Mouse (Mus musculus) ES-E14 (cell line): ENCODE results near the gene Twist1. TPM values are rescaled to one million over a fixed set of nuclear protein-coding genes. Genes with fewer than 3 reads are reported as not detected.

Experiments used
- DNase-seq: peaks from one replicate; pipeline ENCODE4 v3.0.0-alpha.2; 2013; ENCODE audit warnings: low read depth, low spot score
- H3K27ac ChIP-seq: 2 replicates; pipeline ENCODE4 v1.5.1; 2012; ENCODE audit warnings: low read depth, mild to moderate bottlenecking, low read length, moderate library complexity, mixed read lengths; ENCODE audit not compliant: poor library complexity, insufficient read depth, severe bottlenecking
- H3K36me3 ChIP-seq: 2 replicates; pipeline ENCODE4 v1.6.1; 2012; ENCODE audit warnings: mild to moderate bottlenecking, low read length, moderate library complexity, mixed read lengths; ENCODE audit not compliant: control insufficient read depth, poor library complexity, insufficient read depth, severe bottlenecking
- H3K4me1 ChIP-seq, 2 experiments: fragments of 150-350 bp in 1 of 2; sonication (generic) in 1 of 2; 2 replicates each; pipeline ENCODE4 v1.6.1; 2012; ENCODE audit warnings: low read length in 2 of 2, mild to moderate bottlenecking in 1 of 2, mixed read lengths in 1 of 2; ENCODE audit not compliant: control insufficient read depth in 2 of 2, insufficient read depth in 2 of 2, poor library complexity in 1 of 2
- H3K4me3 ChIP-seq, 2 experiments: fragments of 150-350 bp in 1 of 2; sonication (generic) in 1 of 2; 2 replicates each; pipeline ENCODE4 v1.5.1; 2012; ENCODE audit warnings: low read length in 2 of 2, low read depth in 1 of 2, mild to moderate bottlenecking in 1 of 2, mixed read lengths in 1 of 2; ENCODE audit not compliant: insufficient read depth in 1 of 2, poor library complexity in 1 of 2, severe bottlenecking in 1 of 2
- H3K9ac ChIP-seq: 2 replicates; pipeline ENCODE4 v1.6.1; 2012; ENCODE audit warnings: low read depth, mild to moderate bottlenecking, low read length, mixed read lengths; ENCODE audit not compliant: poor library complexity, insufficient read depth, severe bottlenecking
- H3K9me3 ChIP-seq: fragments of 150-350 bp; sonication (generic); 2 replicates; pipeline ENCODE4 v1.6.1; 2012; ENCODE audit warnings: low read depth, mild to moderate bottlenecking, low read length; ENCODE audit not compliant: control insufficient read depth, insufficient read depth
- CHD2 ChIP-seq: IDR thresholded peaks from 2 replicates; pipeline ENCODE4 v1.6.1; 2014; ENCODE audit warnings: mild to moderate bottlenecking, low read depth, low read length, inconsistent platforms
- HCFC1 ChIP-seq: IDR thresholded peaks from 2 replicates; pipeline ENCODE4 v1.6.1; 2012; ENCODE audit warnings: low read length, inconsistent platforms, borderline replicate concordance; ENCODE audit not compliant: insufficient read depth
- MAFK ChIP-seq: IDR thresholded peaks from 2 replicates; pipeline ENCODE4 v1.6.1; 2014; ENCODE audit warnings: mild to moderate bottlenecking, low read depth, low read length, inconsistent platforms; ENCODE audit not compliant: insufficient read depth
- ZC3H11A ChIP-seq: IDR thresholded peaks from 2 replicates; pipeline ENCODE4 v1.6.1; 2012; ENCODE audit warnings: low read depth, mild to moderate bottlenecking, inconsistent platforms, low read length, borderline replicate concordance
- ZNF384 ChIP-seq: IDR thresholded peaks from 2 replicates; pipeline ENCODE4 v1.6.1; 2012; ENCODE audit warnings: low read depth, low read length, inconsistent platforms
- in situ Hi-C, 2 experiments: fragments of 600-800 bp; cut with MboI; formaldehyde crosslinking; loops; one replicate each; pipeline ENCODE4 v1.15.1; 2025; ENCODE audit warnings: low sequenced_read_pairs in 2 of 2, inconsistent platforms in 1 of 2; ENCODE audit not compliant: unreplicated experiment in 2 of 2
- total RNA-seq: library from RNA; depleted of rRNA; stranded (reverse); fragments of 300-350 nt; gene quantifications from 2 replicates; pipeline ENCODE4 v1.2.3, GENCODE M21; 2012

Gene Twist1
- total RNA-seq, 1 experiment = 6.8 TPM

DNA sequence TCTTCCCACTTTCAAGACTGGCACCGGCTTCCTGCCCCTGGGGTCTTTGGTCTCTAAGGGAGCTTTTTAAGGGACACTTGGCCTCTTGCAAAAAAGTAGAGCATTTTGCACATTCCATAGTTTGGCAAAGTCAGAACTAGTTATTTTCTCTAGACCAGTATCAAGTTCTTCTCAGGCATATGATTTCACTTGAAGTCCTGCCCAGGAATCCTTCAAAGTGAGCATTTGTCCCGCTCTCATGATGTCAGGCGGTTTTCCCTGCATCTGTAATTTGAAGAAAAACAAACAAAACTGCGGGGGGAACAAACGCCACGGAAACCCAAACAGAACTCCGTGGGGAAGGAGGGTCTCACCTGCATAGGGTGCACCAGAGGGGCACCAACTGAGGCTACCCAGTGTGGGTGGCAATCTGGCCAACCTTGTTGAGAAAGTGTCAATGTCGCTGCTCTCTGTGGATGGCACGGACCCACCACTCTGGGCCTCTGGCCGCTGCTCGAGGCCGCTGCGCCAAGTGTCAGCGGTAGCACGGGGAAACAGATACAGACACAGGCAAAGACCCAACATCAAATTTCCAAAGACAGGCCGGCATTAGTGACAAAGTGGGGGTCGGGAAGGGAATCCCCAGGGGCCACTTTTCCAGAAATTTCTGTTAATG, 4.8 kb downstream of the Twist1 start:
- DNase-seq = no peak
- no peak overlapping the region for H3K9ac ChIP-seq
- in situ Hi-C loops = no loop called here
- H3K27ac ChIP-seq = no peak overlapping the region
- H3K4me3 ChIP-seq = no peak overlapping the region
- peaks cover 0 to 3% of the 10 kb centered on the region in 2 experiments; a peak in 1 of 4 replicates for H3K4me1 ChIP-seq
- no peaks in the 10 kb centered on the region for H3K36me3 ChIP-seq
- TF ChIP-seq ZC3H11A (no peak), HCFC1 (no peak), CHD2 (no peak)
- H3K9me3 ChIP-seq = no peaks in the 10 kb centered on the region

DNA sequence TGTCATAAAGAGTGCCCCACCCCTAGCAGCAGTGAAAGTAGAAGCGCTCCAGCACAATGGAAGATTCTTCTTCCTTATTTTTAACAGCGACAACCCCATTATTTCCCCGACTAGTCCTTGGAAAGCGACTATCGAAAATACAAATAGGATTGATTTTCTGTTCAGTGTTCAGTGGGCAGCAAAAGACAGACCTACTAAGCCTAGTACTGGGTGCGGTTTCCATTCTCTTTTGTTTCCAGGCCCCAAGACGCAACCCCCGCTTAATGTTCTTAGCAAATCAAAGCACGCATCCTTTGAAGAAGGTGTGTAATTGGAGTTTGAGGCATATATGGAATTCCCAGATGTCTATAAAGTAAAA, 5.3 kb downstream of the Twist1 start:
- Histone ChIP-seq H3K4me3 (no peak overlapping the region), H3K27ac (no peak overlapping the region), H3K9me3 (no peaks in the 10 kb centered on the region), H3K9ac (no peak overlapping the region), H3K36me3 (no peaks in the 10 kb centered on the region), H3K4me1 (peaks cover 0 to 6% of the 10 kb centered on the region in 2 experiments; a peak in 2 of 4 replicates)
- TF ChIP-seq CHD2 (no peak), ZC3H11A (no peak), HCFC1 (no peak), MAFK (no peak), ZNF384 (no peak)
- in situ Hi-C loops = no loop called here
- no peak for DNase-seq

GRCm38 (mm10) chr12:33963671-33964369, 6.3 kb downstream of the Twist1 start:
- Histone ChIP-seq H3K9me3 (no peaks in the 10 kb centered on the region), H3K27ac (no peak overlapping the region), H3K4me1 (peaks cover 0 to 6% of the 10 kb centered on the region in 2 experiments; a peak in 2 of 4 replicates), H3K36me3 (no peaks in the 10 kb centered on the region), H3K4me3 (no peak overlapping the region), H3K9ac (no peak overlapping the region)
- no peak for TF ChIP-seq MAFK
- no peak for TF ChIP-seq ZNF384
- no peak for TF ChIP-seq CHD2
- no peak for TF ChIP-seq HCFC1
- no peak for TF ChIP-seq ZC3H11A
- DNase-seq = no peak
- in situ Hi-C loops = no loop called here

- no peak for DNase-seq
- Histone ChIP-seq H3K9me3 (no peaks in the 10 kb centered on the region), H3K27ac (no peak overlapping the region), H3K4me3 (no peak overlapping the region), H3K4me1 (peaks cover 0 to 6% of the 10 kb centered on the region in 2 experiments; a peak in 1 of 4 replicates), H3K9ac (no peak overlapping the region), H3K36me3 (no peaks in the 10 kb centered on the region)
- in situ Hi-C loops = no loop called here
- no peak for TF ChIP-seq CHD2
- no peak for TF ChIP-seq ZC3H11A
- TF ChIP-seq ZNF384 = no peak
- TF ChIP-seq MAFK = no peak
- TF ChIP-seq HCFC1 = no peak
Observed at GRCm38 (mm10) chr12:33964427-33964826, 7.0 kb downstream of the Twist1 start.
